Mouse (Mus musculus) heart, embryonic 13.5 days (tissue): Measurements from ENCODE around the gene Scgb1c1. TPM values are rescaled to one million over a fixed set of nuclear protein-coding genes. Genes with fewer than 3 reads are reported as not detected.

Experiments
- ATAC-seq: fragments of 200-750 bp; cut with Nextera tagmentation; 2 replicates; pipeline ENCODE4 v1.8.0; 2017; ENCODE audit warnings: moderate TSS enrichment; ENCODE audit not compliant: insufficient number of reproducible peaks, low FRiP score, low TSS enrichment; ENCODE audit errors: extremely low read depth
- H3K27ac ChIP-seq: fragments of 300-500 bp; sonication (generic); replicated peaks from 2 replicates; pipeline ENCODE4 v1.5.1; 2015; ENCODE audit warnings: moderate library complexity, mild to moderate bottlenecking, inconsistent platforms
- H3K27me3 ChIP-seq: fragments of 300-500 bp; sonication (generic); replicated peaks from 2 replicates; pipeline ENCODE4 v1.6.1; 2015; ENCODE audit warnings: mild to moderate bottlenecking, inconsistent platforms
- H3K36me3 ChIP-seq: fragments of 300-500 bp; sonication (generic); 2 replicates; pipeline ENCODE4 v1.6.1; 2015; ENCODE audit warnings: mild to moderate bottlenecking, inconsistent platforms
- H3K4me1 ChIP-seq: fragments of 300-500 bp; sonication (generic); 2 replicates; pipeline ENCODE4 v1.6.1; 2015; ENCODE audit warnings: inconsistent platforms
- H3K4me2 ChIP-seq: fragments of 300-500 bp; sonication (generic); 2 replicates; pipeline ENCODE4 v1.6.1; 2015; ENCODE audit warnings: inconsistent platforms, mild to moderate bottlenecking, moderate library complexity
- H3K4me3 ChIP-seq: fragments of 300-500 bp; sonication (generic); 2 replicates; pipeline ENCODE4 v1.5.1; 2015; ENCODE audit warnings: moderate library complexity, mild to moderate bottlenecking, inconsistent platforms
- H3K9ac ChIP-seq: fragments of 300-500 bp; sonication (generic); 2 replicates; pipeline ENCODE4 v1.6.1; 2015; ENCODE audit warnings: inconsistent platforms, mild to moderate bottlenecking, moderate library complexity
- H3K9me3 ChIP-seq: fragments of 300-500 bp; sonication (generic); 2 replicates; pipeline ENCODE4 v1.6.1; 2016; ENCODE audit warnings: inconsistent platforms
- WGBS: fragments of 180-500 bp; shearing (Covaris S2); methylation state at CpG from one replicate; pipeline ENCODE4 v1.1.7; 2015; ENCODE audit warnings: mixed read lengths; 5-methylcytosine and 5-hydroxymethylcytosine counted together
- polyA plus RNA-seq: library from polyadenylated mRNA; unstranded; fragments of >200 nt; fragmentation: Nextera tagmentation; extraction: Ambion mirVana; gene quantifications from 2 replicates; pipeline ENCODE4 v1.2.1, GENCODE M21; 2015

Gene Scgb1c1
- polyA plus RNA-seq, 1 experiment from 2014 or later: not detected

GRCm38 (mm10) chr7:140822731-140823130 lies 22.6 kb upstream of the Scgb1c1 start:
- ATAC-seq: no peak
- Histone ChIP-seq H3K4me3 (no peak overlapping the region), H3K9ac (no peak overlapping the region), H3K27ac (no peak overlapping the region), H3K9me3 (no peaks in the 10 kb centered on the region), H3K36me3 (no peaks in the 10 kb centered on the region), H3K27me3 (peaks cover 28% of the 10 kb centered on the region), H3K4me1 (no peaks in the 10 kb centered on the region), H3K4me2 (no peak overlapping the region)
- WGBS: 90% methylated on average over 4 of the region's 4 CpGs

GRCm38 (mm10) chr7:140828171-140828881 lies 17.0 kb upstream of the Scgb1c1 start:
- WGBS: 31% methylated on average over 8 of the region's 8 CpGs
- Histone ChIP-seq H3K4me3 (no peak overlapping the region), H3K27me3 (peaks cover 36% of the 10 kb centered on the region), H3K27ac (no peak overlapping the region), H3K4me1 (no peaks in the 10 kb centered on the region), H3K9ac (no peak overlapping the region), H3K36me3 (no peaks in the 10 kb centered on the region), H3K4me2 (peak overlapping the region; percentile 14; the same call in 1 of the 2 replicates), H3K9me3 (no peaks in the 10 kb centered on the region)
- no peak for ATAC-seq

DNA sequence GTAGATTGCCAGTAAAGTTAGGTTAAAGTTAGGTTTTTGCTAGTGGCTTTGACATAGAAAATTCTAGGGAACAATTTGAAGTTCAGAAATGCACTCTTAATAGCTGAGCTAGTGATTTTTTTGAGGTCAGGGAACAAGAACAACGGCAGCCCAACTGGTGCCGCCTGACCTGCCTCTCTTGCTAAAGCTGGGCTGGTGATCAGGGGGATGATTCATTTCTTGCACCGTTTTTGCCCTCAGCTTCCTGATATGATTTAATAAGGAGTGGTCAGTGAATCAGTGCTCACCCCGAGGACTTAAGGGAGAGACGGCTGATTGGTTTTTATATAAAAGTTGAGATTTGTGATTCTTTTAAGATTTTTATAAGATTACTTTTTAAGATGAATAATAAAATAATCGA lies 13.9 kb upstream of the Scgb1c1 start:
- H3K27me3 ChIP-seq: peaks cover 42% of the 10 kb centered on the region
- H3K9ac ChIP-seq: no peak overlapping the region
- no peaks in the 10 kb centered on the region for H3K9me3 ChIP-seq
- ATAC-seq: no peak
- H3K36me3 ChIP-seq: no peaks in the 10 kb centered on the region
- no peak overlapping the region for H3K4me2 ChIP-seq
- no peak overlapping the region for H3K27ac ChIP-seq
- no peak overlapping the region for H3K4me3 ChIP-seq
- 57% methylated on average over 6 of the region's 6 CpGs for WGBS
- no peaks in the 10 kb centered on the region for H3K4me1 ChIP-seq

DNA sequence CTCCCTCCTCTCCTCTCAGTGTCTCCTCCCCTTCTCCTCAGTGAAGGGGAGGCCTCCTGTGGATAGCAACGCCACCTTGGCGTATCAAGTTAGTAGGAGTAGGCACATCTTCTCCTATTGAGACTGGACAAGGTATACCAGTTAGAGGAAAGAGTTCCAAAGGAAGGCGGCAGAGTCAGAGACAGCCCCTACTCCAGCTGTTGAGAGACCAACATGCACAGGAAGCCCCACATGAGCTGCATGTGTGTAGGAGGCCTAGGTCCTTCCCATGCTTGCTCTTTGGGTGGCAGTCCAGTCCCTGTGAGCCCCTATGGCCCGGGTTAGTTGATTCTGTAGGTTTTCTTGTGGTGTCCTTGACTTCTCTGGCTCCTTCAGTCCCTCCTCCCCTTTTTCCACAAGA lies 12.0 kb upstream of the Scgb1c1 start:
- Histone ChIP-seq H3K27me3 (peaks cover 51% of the 10 kb centered on the region), H3K4me3 (no peak overlapping the region), H3K4me1 (no peaks in the 10 kb centered on the region), H3K36me3 (no peaks in the 10 kb centered on the region), H3K27ac (no peak overlapping the region), H3K9ac (no peak overlapping the region), H3K4me2 (no peak overlapping the region), H3K9me3 (no peaks in the 10 kb centered on the region)
- no peak for ATAC-seq
- WGBS: 75% methylated on average over 4 of the region's 4 CpGs

- 42% methylated on average over 20 of the region's 20 CpGs for WGBS
- ATAC-seq: no peak
- Histone ChIP-seq H3K4me3 (no peak within 1 kb of the TSS), H3K9me3 (no peaks in the 10 kb centered on the region), H3K4me2 (no peak within 1 kb of the TSS), H3K36me3 (no peaks in the 10 kb centered on the region), H3K27me3 (peaks cover 68% of the 10 kb centered on the region), H3K9ac (no peak within 1 kb of the TSS), H3K27ac (no peak within 1 kb of the TSS), H3K4me1 (no peaks in the 10 kb centered on the region)
Measured at GRCm38 (mm10) chr7:140834968-140835757, 10.2 kb upstream of the Scgb1c1 start, which contains the start of gene Urah. Gene Urah, plus strand, starts transcription at chr7:140835018.

DNA sequence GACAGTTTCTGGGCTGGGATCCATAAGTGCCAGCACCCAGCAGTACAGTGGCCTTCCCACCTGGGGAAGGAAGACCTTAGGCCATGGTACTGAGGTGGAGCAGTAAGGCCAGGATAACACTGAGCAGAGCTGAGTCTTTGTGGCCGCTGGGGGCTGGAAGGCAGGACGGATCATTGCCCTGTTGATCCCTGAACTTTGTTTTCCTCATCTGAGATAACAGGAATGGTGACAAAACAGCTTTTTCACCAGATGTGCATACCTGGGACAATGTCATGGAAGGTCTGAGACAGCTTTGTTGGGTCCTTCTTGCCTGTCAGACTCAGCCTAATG lies 9.6 kb upstream of the Scgb1c1 start:
- WGBS: 59% methylated on average over 2 of the region's 2 CpGs
- ATAC-seq: no peak
- H3K27ac ChIP-seq: no peak overlapping the region

DNA sequence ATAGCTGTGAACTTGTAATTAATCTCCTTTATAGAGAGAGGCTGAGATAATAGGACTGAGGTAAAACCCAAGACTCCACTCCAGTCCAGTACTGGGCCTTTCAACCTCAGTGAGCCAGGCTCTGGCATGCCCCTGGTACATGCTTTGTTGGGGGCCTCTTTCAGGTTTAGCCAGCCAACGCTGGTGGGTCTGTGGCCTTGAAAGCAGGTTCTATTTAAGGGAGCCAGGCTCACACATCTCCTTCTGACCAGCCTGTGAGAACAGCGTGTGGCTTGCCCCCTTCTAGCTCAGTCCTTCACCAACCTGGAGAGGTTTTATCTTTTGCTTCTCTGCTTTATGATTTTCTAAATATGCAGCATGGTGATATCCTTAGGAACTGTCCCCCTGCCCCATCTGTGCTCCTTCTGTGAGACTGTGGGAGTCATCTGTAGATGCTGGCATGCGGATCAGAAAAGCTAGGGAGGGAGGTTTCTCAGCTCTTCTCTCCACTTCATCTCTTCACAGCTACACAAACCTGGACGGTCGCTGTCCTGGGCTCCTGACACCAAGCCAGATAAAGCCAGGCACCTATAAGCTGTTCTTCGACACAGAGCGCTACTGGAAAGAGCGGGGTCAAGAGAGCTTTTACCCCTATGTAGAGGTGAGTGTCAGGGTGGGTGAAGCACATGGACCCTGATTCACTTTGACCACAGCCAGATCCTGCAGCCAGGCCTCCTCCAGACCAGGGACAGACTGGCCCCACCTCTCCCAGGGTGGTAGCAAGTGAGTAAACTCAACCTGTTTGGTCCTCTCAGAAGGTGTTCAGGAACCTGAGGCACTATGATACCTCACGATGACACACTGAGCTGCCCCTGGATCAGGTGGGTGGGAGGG lies 8.9 kb upstream of the Scgb1c1 start:
- Histone ChIP-seq H3K4me3 (no peak overlapping the region), H3K27ac (no peak overlapping the region), H3K9ac (no peak overlapping the region), H3K9me3 (no peaks in the 10 kb centered on the region), H3K4me2 (no peak overlapping the region), H3K27me3 (peaks cover 77% of the 10 kb centered on the region), H3K36me3 (no peaks in the 10 kb centered on the region), H3K4me1 (no peaks in the 10 kb centered on the region)
- 65% methylated on average over 9 of the region's 9 CpGs for WGBS
- no peak for ATAC-seq

More for the DNA sequence above, 9.6 kb upstream of the Scgb1c1 start:
- Histone ChIP-seq H3K4me2 (no peak overlapping the region), H3K9me3 (no peaks in the 10 kb centered on the region), H3K4me3 (no peak overlapping the region), H3K36me3 (no peaks in the 10 kb centered on the region), H3K27me3 (peaks cover 71% of the 10 kb centered on the region), H3K9ac (no peak overlapping the region), H3K4me1 (no peaks in the 10 kb centered on the region)

GRCm38 (mm10) chr7:140839556-140839955 lies 5.8 kb upstream of the Scgb1c1 start:
- H3K4me3 ChIP-seq: no peak overlapping the region
- peaks cover 93% of the 10 kb centered on the region for H3K27me3 ChIP-seq
- no peak overlapping the region for H3K9ac ChIP-seq
- no peak overlapping the region for H3K27ac ChIP-seq
- 55% methylated on average over 5 of the region's 5 CpGs for WGBS
- H3K36me3 ChIP-seq: no peaks in the 10 kb centered on the region
- H3K9me3 ChIP-seq: no peaks in the 10 kb centered on the region
- H3K4me2 ChIP-seq: no peak overlapping the region
- H3K4me1 ChIP-seq: no peaks in the 10 kb centered on the region
- ATAC-seq: no peak

- Histone ChIP-seq H3K4me1 (no peaks in the 10 kb centered on the region), H3K27me3 (peaks cover 92% of the 10 kb centered on the region), H3K9me3 (no peaks in the 10 kb centered on the region), H3K27ac (no peak overlapping the region), H3K36me3 (no peaks in the 10 kb centered on the region), H3K9ac (no peak overlapping the region), H3K4me3 (no peak overlapping the region), H3K4me2 (no peak overlapping the region)
- WGBS: 30% methylated on average over 19 of the region's 19 CpGs
- no peak for ATAC-seq
Measured at GRCm38 (mm10) chr7:140840750-140841735, 4.3 kb upstream of the Scgb1c1 start.

DNA sequence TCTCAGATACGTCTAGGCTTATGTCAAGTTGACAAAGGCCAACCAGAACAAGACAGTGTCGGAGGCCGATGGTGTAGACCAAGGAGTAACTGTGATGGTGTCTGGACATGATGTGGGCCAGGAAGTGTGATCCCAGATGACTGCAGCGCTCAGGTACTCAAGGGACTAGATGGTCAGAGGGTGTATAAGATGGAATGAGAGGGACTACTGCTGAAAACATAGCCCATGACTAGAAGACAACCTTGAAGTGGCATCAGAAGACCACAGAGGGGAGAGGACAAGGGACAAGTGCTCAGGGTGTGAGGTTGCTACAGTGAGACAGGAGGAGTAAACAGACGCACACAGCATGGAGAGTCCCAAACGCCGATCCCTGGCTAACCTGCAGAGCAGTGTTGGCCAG lies 1.5 kb upstream of the Scgb1c1 start:
- 61% methylated on average over 7 of the region's 7 CpGs for WGBS
- H3K27me3 ChIP-seq: peaks cover 83% of the 10 kb centered on the region

More for the DNA sequence above, 1.5 kb upstream of the Scgb1c1 start:
- no peak overlapping the region for H3K27ac ChIP-seq
- peaks cover 10% of the 10 kb centered on the region; the same call in 1 of the 2 replicates for H3K4me1 ChIP-seq
- H3K4me3 ChIP-seq: no peak overlapping the region
- no peak overlapping the region for H3K9ac ChIP-seq
- no peaks in the 10 kb centered on the region for H3K36me3 ChIP-seq
- H3K4me2 ChIP-seq: no peak overlapping the region
- H3K9me3 ChIP-seq: no peaks in the 10 kb centered on the region
- ATAC-seq: no peak
